Mouse (Mus musculus) intestine, embryonic 15.5 days (tissue): Measurements from ENCODE around the gene Urb1. TPM values are rescaled to one million over a fixed set of nuclear protein-coding genes. Genes with fewer than 3 reads are reported as not detected.
A peak's percentile ranks its signal among the peaks of the same experiment; 100 is the strongest.
"Not testable (repeated sequence)": the region's sequence is repeated elsewhere in the genome, so short reads cannot be mapped to it uniquely, and the experiment has no call there.

Experiments used
- ATAC-seq: fragments of 200-750 bp; cut with Nextera tagmentation; 2 replicates; pipeline ENCODE4 v1.8.0; 2017; ENCODE audit warnings: moderate TSS enrichment, moderate library complexity
- H3K27ac ChIP-seq: fragments of 300-500 bp; sonication (generic); 2 replicates; pipeline ENCODE4 v1.5.1; 2015; ENCODE audit warnings: mild to moderate bottlenecking, inconsistent platforms
- H3K27me3 ChIP-seq: fragments of 300-500 bp; sonication (generic); replicated peaks from 2 replicates; pipeline ENCODE4 v1.6.1; 2015; ENCODE audit warnings: inconsistent platforms
- H3K36me3 ChIP-seq: fragments of 300-500 bp; sonication (generic); 2 replicates; pipeline ENCODE4 v1.6.1; 2015; ENCODE audit warnings: inconsistent platforms
- H3K4me1 ChIP-seq: fragments of 300-500 bp; sonication (generic); replicated peaks from 2 replicates; pipeline ENCODE4 v1.6.1; 2015; ENCODE audit warnings: inconsistent platforms
- H3K4me2 ChIP-seq: fragments of 300-500 bp; sonication (generic); replicated peaks from 2 replicates; pipeline ENCODE4 v1.6.1; 2015; ENCODE audit warnings: mild to moderate bottlenecking, inconsistent platforms
- H3K4me3 ChIP-seq: fragments of 300-500 bp; sonication (generic); replicated peaks from 2 replicates; pipeline ENCODE4 v1.5.1; 2015; ENCODE audit warnings: inconsistent platforms
- H3K9ac ChIP-seq: fragments of 300-500 bp; sonication (generic); 2 replicates; pipeline ENCODE4 v1.6.1; 2015; ENCODE audit warnings: inconsistent platforms
- H3K9me3 ChIP-seq: fragments of 300-500 bp; sonication (generic); 2 replicates; pipeline ENCODE4 v1.6.1; 2016; ENCODE audit warnings: inconsistent platforms
- WGBS: fragments of 180-500 bp; shearing (Covaris S2); methylation state at CpG from one replicate; pipeline ENCODE4 v1.1.7; 2015; 5-methylcytosine and 5-hydroxymethylcytosine counted together
- polyA plus RNA-seq: library from polyadenylated mRNA; unstranded; fragments of >200 nt; fragmentation: Nextera tagmentation; extraction: Ambion mirVana; gene quantifications from 2 replicates; pipeline ENCODE4 v1.2.1, GENCODE M21; 2015

Gene Urb1
- polyA plus RNA-seq, 1 experiment from 2014 or later = 7.6 TPM

GRCm38 (mm10) chr16:90832495-90832894 is 22.3 kb upstream of the Urb1 start:
- no peak overlapping the region for H3K4me3 ChIP-seq
- peaks cover 18% of the 10 kb centered on the region for H3K4me1 ChIP-seq
- no peak overlapping the region for H3K4me2 ChIP-seq
- no peaks in the 10 kb centered on the region for H3K36me3 ChIP-seq
- WGBS = 43% methylated on average over 6 of the region's 6 CpGs
- no peak for ATAC-seq
- peaks cover 21% of the 10 kb centered on the region for H3K27me3 ChIP-seq
- H3K27ac ChIP-seq = no peak overlapping the region
- no peak overlapping the region for H3K9ac ChIP-seq
- H3K9me3 ChIP-seq = no peaks in the 10 kb centered on the region

- no peak overlapping the region for H3K27ac ChIP-seq
- peaks cover 21% of the 10 kb centered on the region for H3K27me3 ChIP-seq
- H3K4me2 ChIP-seq = peak overlapping the region; percentile 98
- WGBS = 22% methylated on average over 15 of the region's 15 CpGs
- no peaks in the 10 kb centered on the region for H3K9me3 ChIP-seq
- ATAC-seq = no peak
- H3K9ac ChIP-seq = no peak overlapping the region
- H3K36me3 ChIP-seq = no peaks in the 10 kb centered on the region
- no peak overlapping the region; the same call in 1 of the 2 replicates for H3K4me3 ChIP-seq
- peaks cover 18% of the 10 kb centered on the region for H3K4me1 ChIP-seq
Observed at GRCm38 (mm10) chr16:90831676-90832075, 21.5 kb upstream of the Urb1 start.

- WGBS = under 1% methylated on average over 67 of the region's 67 CpGs
- H3K9ac ChIP-seq = peak overlapping the region; percentile 50
- peak overlapping the region; percentile 53 for H3K4me3 ChIP-seq
- ATAC-seq = peak; percentile 73
- H3K4me1 ChIP-seq = peaks cover 18% of the 10 kb centered on the region
- H3K36me3 ChIP-seq = no peaks in the 10 kb centered on the region
- H3K27me3 ChIP-seq = peaks cover 21% of the 10 kb centered on the region
- peak overlapping the region; percentile 98 for H3K4me2 ChIP-seq
- H3K9me3 ChIP-seq = no peaks in the 10 kb centered on the region
- no peak overlapping the region for H3K27ac ChIP-seq
Observed at GRCm38 (mm10) chr16:90830686-90831439, 20.6 kb upstream of the Urb1 start.

GRCm38 (mm10) chr16:90829894-90830685 is 19.9 kb upstream of the Urb1 start:
- H3K27ac ChIP-seq = no peak overlapping the region

GRCm38 (mm10) chr16:90829136-90829535 is 18.9 kb upstream of the Urb1 start:
- peaks cover 21% of the 10 kb centered on the region for H3K27me3 ChIP-seq
- H3K27ac ChIP-seq = no peak overlapping the region
- H3K4me3 ChIP-seq = no peak overlapping the region
- peaks cover 18% of the 10 kb centered on the region for H3K4me1 ChIP-seq
- H3K36me3 ChIP-seq = no peaks in the 10 kb centered on the region
- H3K9ac ChIP-seq = no peak overlapping the region
- no peak overlapping the region for H3K4me2 ChIP-seq
- no peak for ATAC-seq
- WGBS = 83% methylated on average over 7 of the region's 7 CpGs
- H3K9me3 ChIP-seq = no peaks in the 10 kb centered on the region

More at GRCm38 (mm10) chr16:90829894-90830685, 19.9 kb upstream of the Urb1 start:
- peak overlapping the region; percentile 53 for H3K4me3 ChIP-seq
- under 1% methylated on average over 44 of the region's 45 CpGs for WGBS
- peak; percentile 94 for ATAC-seq
- H3K4me2 ChIP-seq = peak overlapping the region; percentile 98
- H3K9ac ChIP-seq = peak overlapping the region; percentile 50
- no peaks in the 10 kb centered on the region for H3K36me3 ChIP-seq
- H3K27me3 ChIP-seq = peaks cover 21% of the 10 kb centered on the region
- peaks cover 18% of the 10 kb centered on the region for H3K4me1 ChIP-seq
- no peaks in the 10 kb centered on the region for H3K9me3 ChIP-seq

- Histone ChIP-seq H3K27me3 (peaks cover 17% of the 10 kb centered on the region), H3K9ac (no peak overlapping the region), H3K4me2 (no peak overlapping the region), H3K4me1 (peaks cover 18% of the 10 kb centered on the region), H3K4me3 (no peak overlapping the region), H3K36me3 (no peaks in the 10 kb centered on the region), H3K9me3 (no peaks in the 10 kb centered on the region), H3K27ac (no peak overlapping the region)
- WGBS = 80% methylated on average over 9 of the region's 9 CpGs
- ATAC-seq = no peak
Observed at GRCm38 (mm10) chr16:90827498-90827897, 17.3 kb upstream of the Urb1 start.

GRCm38 (mm10) chr16:90826457-90826856 is 16.2 kb upstream of the Urb1 start, which contains the start of gene Eva1c:
Gene Eva1c (plus strand): TSS chr16:90826719.
- Histone ChIP-seq H3K4me2 (no peak within 1 kb of the TSS), H3K27ac (no peak within 1 kb of the TSS), H3K36me3 (no peaks in the 10 kb centered on the region), H3K4me1 (peaks cover 18% of the 10 kb centered on the region), H3K9ac (no peak within 1 kb of the TSS), H3K9me3 (no peaks in the 10 kb centered on the region), H3K27me3 (peaks cover 11% of the 10 kb centered on the region), H3K4me3 (no peak within 1 kb of the TSS)
- no peak for ATAC-seq
- WGBS = 72% methylated on average over 7 of the region's 7 CpGs

- 81% methylated on average over 5 of the region's 5 CpGs for WGBS
- Histone ChIP-seq H3K4me2 (no peak overlapping the region), H3K27ac (no peak overlapping the region), H3K27me3 (peaks cover 7% of the 10 kb centered on the region), H3K9ac (no peak overlapping the region), H3K4me3 (no peak overlapping the region), H3K9me3 (no peaks in the 10 kb centered on the region), H3K4me1 (peaks cover 14% of the 10 kb centered on the region), H3K36me3 (no peaks in the 10 kb centered on the region)
- no peak for ATAC-seq
Observed at GRCm38 (mm10) chr16:90826041-90826440, 15.8 kb upstream of the Urb1 start.

- not testable (repeated sequence) for ATAC-seq, H3K9me3 ChIP-seq
- WGBS = 79% methylated on average over 4 of the region's 4 CpGs
Observed at GRCm38 (mm10) chr16:90823986-90824385, 13.8 kb upstream of the Urb1 start.

GRCm38 (mm10) chr16:90822981-90823380 is 12.8 kb upstream of the Urb1 start:
- 61% methylated on average over 7 of the region's 7 CpGs for WGBS
- Histone ChIP-seq H3K36me3 (no peaks in the 10 kb centered on the region), H3K4me2 (no peak overlapping the region), H3K27ac (no peak overlapping the region), H3K27me3 (no peaks in the 10 kb centered on the region), H3K4me3 (no peak overlapping the region), H3K9ac (no peak overlapping the region), H3K4me1 (no peaks in the 10 kb centered on the region), H3K9me3 (no peaks in the 10 kb centered on the region)
- no peak for ATAC-seq

More at GRCm38 (mm10) chr16:90823986-90824385, 13.8 kb upstream of the Urb1 start:
- not testable (repeated sequence) for H3K4me3 ChIP-seq, H3K9ac ChIP-seq, H3K4me2 ChIP-seq, H3K27ac ChIP-seq, H3K4me1 ChIP-seq, H3K36me3 ChIP-seq, H3K27me3 ChIP-seq

GRCm38 (mm10) chr16:90822284-90822935 is 12.2 kb upstream of the Urb1 start:
- no peak overlapping the region for H3K4me2 ChIP-seq
- no peak for ATAC-seq

GRCm38 (mm10) chr16:90821046-90821697 is 11.0 kb upstream of the Urb1 start:
- 72% methylated on average over 14 of the region's 14 CpGs for WGBS

More at GRCm38 (mm10) chr16:90822284-90822935, 12.2 kb upstream of the Urb1 start:
- H3K4me1 ChIP-seq = no peaks in the 10 kb centered on the region
- no peak overlapping the region for H3K4me3 ChIP-seq
- no peaks in the 10 kb centered on the region for H3K36me3 ChIP-seq
- no peak overlapping the region for H3K27ac ChIP-seq
- no peaks in the 10 kb centered on the region for H3K27me3 ChIP-seq
- WGBS = 84% methylated on average over 10 of the region's 10 CpGs
- H3K9me3 ChIP-seq = no peaks in the 10 kb centered on the region
- H3K9ac ChIP-seq = no peak overlapping the region

More at GRCm38 (mm10) chr16:90821046-90821697, 11.0 kb upstream of the Urb1 start:
- ATAC-seq = peak; percentile 66
- Histone ChIP-seq H3K36me3 (no peaks in the 10 kb centered on the region), H3K9me3 (no peaks in the 10 kb centered on the region), H3K27me3 (no peaks in the 10 kb centered on the region), H3K27ac (no peak overlapping the region), H3K9ac (no peak overlapping the region), H3K4me1 (no peaks in the 10 kb centered on the region), H3K4me2 (no peak overlapping the region), H3K4me3 (no peak overlapping the region)
